Mouse (Mus musculus): ENCODE measurements around the gene Rapgefl1. TPM values are rescaled to one million over a fixed set of nuclear protein-coding genes. Genes with fewer than 3 reads are reported as not detected.
"Not testable (repeated sequence)": the region's sequence is repeated elsewhere in the genome, so short reads cannot be mapped to it uniquely, and the experiment has no call there.

Rapgefl1 gene
- polyA plus RNA-seq, 1 experiment from 2014 or later, result 5.8 TPM

GRCm38 (mm10) chr11:98826071-98826470 is 10.5 kb upstream of the Rapgefl1 start:
- not testable (repeated sequence) for H3K27ac ChIP-seq; H3K9me3 ChIP-seq; H3K4me2 ChIP-seq (replicated peaks); H3K27me3 ChIP-seq; ATAC-seq; H3K9ac ChIP-seq (replicated peaks); H3K4me3 ChIP-seq (replicated peaks); H3K4me1 ChIP-seq (replicated peaks)
- WGBS, result 94% methylated on average over 2 of the region's 2 CpGs
- H3K36me3 ChIP-seq, result peaks cover 94% of the 10 kb centered on the region

DNA sequence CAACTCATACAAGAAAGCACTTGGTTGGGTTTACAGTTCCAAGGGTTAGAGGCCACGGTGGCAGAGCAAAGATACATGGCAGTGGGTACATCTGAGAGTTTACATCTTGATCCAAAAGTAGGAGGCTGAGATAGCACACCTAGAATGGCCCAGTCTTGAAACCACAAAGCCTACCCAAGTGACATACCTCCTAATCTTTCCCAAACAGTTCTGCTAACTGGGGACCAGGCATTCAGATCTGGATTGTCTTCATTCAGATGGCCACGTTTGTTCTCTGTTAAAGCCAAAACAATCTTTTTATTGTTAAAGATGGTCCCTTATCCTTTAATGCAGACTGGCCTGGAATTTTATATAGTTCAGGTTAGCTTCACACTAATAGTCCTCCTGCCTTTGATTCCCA is 8.7 kb upstream of the Rapgefl1 start:
- WGBS, result 85% methylated on average over 2 of the region's 2 CpGs
- Histone ChIP-seq H3K27me3 (no peaks in the 10 kb centered on the region), H3K4me2 (replicated peaks) (no peak overlapping the region), H3K9me3 (no peaks in the 10 kb centered on the region), H3K36me3 (peaks cover 94% of the 10 kb centered on the region), H3K9ac (replicated peaks) (no peak overlapping the region), H3K4me3 (replicated peaks) (no peak overlapping the region), H3K4me1 (replicated peaks) (no peaks in the 10 kb centered on the region), H3K27ac (no peak overlapping the region)
- no peak for ATAC-seq

GRCm38 (mm10) chr11:98829091-98829775 is 7.4 kb upstream of the Rapgefl1 start:
- Histone ChIP-seq H3K27ac (no peak overlapping the region), H3K27me3 (no peaks in the 10 kb centered on the region), H3K4me2 (replicated peaks) (no peak overlapping the region), H3K36me3 (peaks cover 96% of the 10 kb centered on the region), H3K4me1 (replicated peaks) (peaks cover 5% of the 10 kb centered on the region), H3K4me3 (replicated peaks) (no peak overlapping the region), H3K9me3 (no peaks in the 10 kb centered on the region), H3K9ac (replicated peaks) (no peak overlapping the region)
- WGBS, result 72% methylated on average over 12 of the region's 12 CpGs
- no peak for ATAC-seq

- no peaks in the 10 kb centered on the region for H3K9me3 ChIP-seq
- no peak overlapping the region for H3K9ac ChIP-seq (replicated peaks)
- ATAC-seq, result no peak
- no peak overlapping the region for H3K27ac ChIP-seq
- no peak overlapping the region for H3K4me3 ChIP-seq (replicated peaks)
- H3K4me1 ChIP-seq (replicated peaks), result peaks cover 11% of the 10 kb centered on the region
- no peak overlapping the region for H3K4me2 ChIP-seq (replicated peaks)
- no peaks in the 10 kb centered on the region for H3K27me3 ChIP-seq
- H3K36me3 ChIP-seq, result peaks cover 96% of the 10 kb centered on the region
- 83% methylated on average over 4 of the region's 4 CpGs for WGBS
These were observed 6.7 kb upstream of the Rapgefl1 start for GRCm38 (mm10) chr11:98829875-98830274.

DNA sequence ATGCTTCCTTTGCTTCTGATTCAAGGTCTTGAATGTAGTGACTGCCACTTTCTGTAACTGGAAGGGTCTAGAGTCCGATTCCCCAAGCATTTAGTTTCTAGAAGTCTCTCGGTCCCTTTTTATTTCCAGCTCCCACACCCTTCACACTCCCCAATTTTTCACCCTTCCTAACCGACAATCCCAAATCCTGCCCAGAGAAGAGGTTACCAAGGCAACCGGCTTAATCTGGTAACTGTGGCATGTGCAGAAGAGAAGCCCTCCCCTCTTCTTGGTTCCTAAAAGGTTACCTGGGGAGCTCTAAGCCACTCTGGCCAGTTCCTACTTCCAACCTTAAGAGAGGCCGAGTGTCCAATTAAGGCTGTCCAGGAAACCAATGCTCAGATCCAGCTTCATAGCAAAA is 1.3 kb upstream of the Rapgefl1 start:
- Histone ChIP-seq H3K4me1 (replicated peaks) (peaks cover 56% of the 10 kb centered on the region), H3K9ac (replicated peaks) (no peak overlapping the region), H3K27ac (no peak overlapping the region), H3K9me3 (no peaks in the 10 kb centered on the region), H3K36me3 (peaks cover 46% of the 10 kb centered on the region), H3K27me3 (peaks cover 15% of the 10 kb centered on the region), H3K4me3 (replicated peaks) (no peak overlapping the region), H3K4me2 (replicated peaks) (no peak overlapping the region)
- ATAC-seq, result no peak
- WGBS, result 27% methylated on average over 5 of the region's 5 CpGs

DNA sequence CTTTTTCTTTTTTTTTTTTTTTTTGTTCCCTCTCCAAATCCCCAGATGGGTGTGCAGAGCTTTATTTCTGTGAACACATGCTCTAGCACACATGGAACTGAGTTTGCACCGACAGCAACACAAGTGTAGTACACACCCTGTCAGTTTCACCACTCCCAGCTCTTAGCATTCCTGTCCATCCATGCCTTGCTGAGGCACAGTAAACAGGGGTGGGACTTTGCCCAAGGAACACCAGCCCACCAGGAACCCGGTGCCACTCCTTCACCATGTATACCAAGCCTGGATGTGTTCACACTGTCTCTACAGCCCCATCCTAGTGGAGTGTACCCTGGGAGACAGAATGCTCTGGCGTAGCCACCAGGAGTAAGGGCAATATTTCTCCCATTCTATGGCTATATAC is 860 bp upstream of the Rapgefl1 start:
- Histone ChIP-seq H3K27me3 (peaks cover 15% of the 10 kb centered on the region), H3K4me3 (replicated peaks) (no peak overlapping the region), H3K4me1 (replicated peaks) (peaks cover 56% of the 10 kb centered on the region), H3K9me3 (no peaks in the 10 kb centered on the region), H3K4me2 (replicated peaks) (no peak overlapping the region), H3K9ac (replicated peaks) (no peak overlapping the region), H3K27ac (no peak overlapping the region), H3K36me3 (peaks cover 42% of the 10 kb centered on the region)
- 64% methylated on average over 3 of the region's 3 CpGs for WGBS
- 0 out of 2 replicates have a peak, but pooled peaks have one; percentile 2 for ATAC-seq

DNA sequence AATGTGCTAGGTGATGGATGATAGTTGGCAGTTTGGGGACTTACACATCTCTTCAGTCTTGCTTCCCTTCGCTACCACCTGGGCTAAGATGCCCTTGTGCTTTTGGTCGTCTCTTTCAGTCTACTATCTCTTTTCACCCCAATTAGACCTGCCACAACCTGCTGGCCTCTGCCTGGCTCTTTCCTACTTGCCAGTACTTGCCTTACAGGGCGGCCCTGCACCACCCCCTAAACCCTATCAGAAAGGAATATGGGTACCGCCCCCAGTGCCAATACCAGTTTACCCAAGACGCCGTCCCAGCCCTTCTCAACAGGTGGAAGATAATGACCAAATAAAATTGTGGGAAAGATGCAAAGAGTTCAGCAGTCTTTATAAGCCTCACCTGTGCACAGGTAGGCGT is 457 bp upstream of the Rapgefl1 start:
- Histone ChIP-seq H3K27me3 (peaks cover 15% of the 10 kb centered on the region), H3K4me2 (replicated peaks) (peak overlapping the region; percentile 97), H3K9me3 (no peaks in the 10 kb centered on the region), H3K27ac (no peak overlapping the region), H3K9ac (replicated peaks) (no peak overlapping the region), H3K4me1 (replicated peaks) (peaks cover 56% of the 10 kb centered on the region), H3K4me3 (replicated peaks) (peak overlapping the region; percentile 58), H3K36me3 (peaks cover 38% of the 10 kb centered on the region)
- peak; percentile 19; the same call in 1 of the 2 replicates for ATAC-seq
- WGBS, result 31% methylated on average over 7 of the region's 7 CpGs

DNA sequence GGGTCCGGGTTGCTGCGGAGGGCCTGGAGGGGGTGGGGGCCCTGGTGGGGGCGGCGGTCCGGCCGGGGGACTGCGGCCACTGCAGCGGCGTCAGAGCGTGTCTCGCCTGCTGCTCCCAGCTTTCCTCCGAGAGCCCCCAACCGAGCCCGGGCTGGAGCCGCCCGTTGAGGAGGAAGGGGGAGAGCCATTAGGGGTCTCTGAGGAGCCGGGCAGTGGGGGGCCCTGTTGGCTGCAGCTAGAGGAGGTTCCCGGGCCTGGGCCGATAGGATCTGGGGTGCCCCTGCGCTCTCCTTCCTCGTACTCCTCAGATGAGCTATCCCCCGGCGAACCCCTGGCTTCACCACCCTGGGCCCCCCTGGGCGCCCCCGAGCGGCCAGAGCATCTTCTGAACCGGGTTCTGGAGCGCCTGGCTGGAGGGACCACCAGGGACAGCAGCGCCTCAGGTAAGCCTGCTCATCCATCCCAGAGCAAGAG is 683 bp downstream of the Rapgefl1 start:
- H3K27ac ChIP-seq, result no peak overlapping the region
- WGBS, result 2% methylated on average over 18 of the region's 29 CpGs
- H3K36me3 ChIP-seq, result peaks cover 27% of the 10 kb centered on the region
- peaks cover 16% of the 10 kb centered on the region for H3K27me3 ChIP-seq
- no peaks in the 10 kb centered on the region for H3K9me3 ChIP-seq
- H3K4me3 ChIP-seq (replicated peaks), result peak overlapping the region; percentile 58
- peak; percentile 74 for ATAC-seq
- H3K4me1 ChIP-seq (replicated peaks), result peaks cover 56% of the 10 kb centered on the region
- peak overlapping the region; percentile 97 for H3K4me2 ChIP-seq (replicated peaks)
- H3K9ac ChIP-seq (replicated peaks), result peak overlapping the region; percentile 76

- peaks cover 20% of the 10 kb centered on the region for H3K36me3 ChIP-seq
- peaks cover 18% of the 10 kb centered on the region for H3K27me3 ChIP-seq
- WGBS, result 53% methylated on average over 11 of the region's 11 CpGs
- peaks cover 56% of the 10 kb centered on the region for H3K4me1 ChIP-seq (replicated peaks)
- no peak overlapping the region for H3K27ac ChIP-seq
- H3K4me3 ChIP-seq (replicated peaks), result peak overlapping the region; percentile 58
- ATAC-seq, result no peak
- H3K9me3 ChIP-seq, result no peaks in the 10 kb centered on the region
- peak overlapping the region; percentile 76 for H3K9ac ChIP-seq (replicated peaks)
- peak overlapping the region; percentile 97 for H3K4me2 ChIP-seq (replicated peaks)
These were observed 1.3 kb downstream of the Rapgefl1 start for GRCm38 (mm10) chr11:98837917-98838316.

DNA sequence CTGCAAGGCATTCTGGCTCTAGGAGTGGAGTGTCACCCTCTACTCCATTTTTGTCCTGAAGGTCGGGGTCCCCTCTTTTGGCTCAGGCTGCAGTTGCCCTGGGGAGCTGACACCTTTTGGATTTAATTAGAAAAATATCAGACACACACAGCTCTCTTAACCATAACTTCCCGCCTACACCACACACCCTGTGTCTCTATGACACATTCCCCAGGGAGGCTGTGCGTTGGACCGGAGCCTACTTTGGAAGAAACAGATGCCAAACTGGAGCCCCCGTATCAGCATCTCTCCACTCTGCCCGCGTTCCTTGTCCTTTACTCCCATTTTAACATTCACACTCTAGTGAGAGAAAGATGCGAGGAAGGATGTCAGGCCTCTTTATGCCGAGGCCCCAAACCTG is 1.9 kb downstream of the Rapgefl1 start:
- Histone ChIP-seq H3K9ac (replicated peaks) (no peak overlapping the region), H3K4me2 (replicated peaks) (peak overlapping the region; percentile 97; the same call in 1 of the 2 replicates), H3K9me3 (no peaks in the 10 kb centered on the region), H3K27ac (no peak overlapping the region), H3K4me3 (replicated peaks) (no peak overlapping the region), H3K4me1 (replicated peaks) (peaks cover 56% of the 10 kb centered on the region), H3K27me3 (peaks cover 18% of the 10 kb centered on the region), H3K36me3 (peaks cover 14% of the 10 kb centered on the region)
- 76% methylated on average over 9 of the region's 9 CpGs for WGBS
- no peak for ATAC-seq

GRCm38 (mm10) chr11:98839402-98839801 is 2.8 kb downstream of the Rapgefl1 start:
- peaks cover 49% of the 10 kb centered on the region for H3K4me1 ChIP-seq (replicated peaks)
- no peak overlapping the region for H3K4me2 ChIP-seq (replicated peaks)
- peaks cover 18% of the 10 kb centered on the region for H3K27me3 ChIP-seq
- 63% methylated on average over 6 of the region's 6 CpGs for WGBS
- H3K9ac ChIP-seq (replicated peaks), result no peak overlapping the region
- no peaks in the 10 kb centered on the region for H3K9me3 ChIP-seq
- no peak overlapping the region for H3K4me3 ChIP-seq (replicated peaks)
- ATAC-seq, result no peak
- H3K36me3 ChIP-seq, result peaks cover 5% of the 10 kb centered on the region
- no peak overlapping the region for H3K27ac ChIP-seq

DNA sequence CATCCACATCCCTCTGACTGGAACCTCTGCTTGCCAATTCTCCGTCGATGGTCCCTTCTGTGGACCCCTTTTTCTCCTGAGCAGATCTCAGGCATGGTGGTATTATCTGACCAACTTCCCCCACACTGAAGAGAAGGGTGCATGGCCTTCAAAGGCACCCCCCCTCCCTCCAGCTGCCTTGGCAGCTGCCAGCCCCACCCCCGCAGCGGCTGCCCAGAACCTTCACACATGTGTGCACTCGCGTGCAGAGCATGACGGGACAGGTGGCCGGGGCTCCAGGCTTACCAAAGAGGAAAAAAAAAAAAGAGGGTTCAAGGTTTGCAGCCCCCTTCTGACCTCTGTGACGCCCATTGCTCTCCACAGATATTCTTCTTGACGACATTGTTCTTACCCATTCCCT is 3.3 kb downstream of the Rapgefl1 start:
- Histone ChIP-seq H3K36me3 (0 out of 2 replicates have a peak, but pooled peaks cover under 1% of the 10 kb centered on the region), H3K4me1 (replicated peaks) (peaks cover 44% of the 10 kb centered on the region), H3K4me3 (replicated peaks) (no peak overlapping the region), H3K9ac (replicated peaks) (no peak overlapping the region), H3K27me3 (peaks cover 18% of the 10 kb centered on the region), H3K27ac (no peak overlapping the region), H3K9me3 (no peaks in the 10 kb centered on the region), H3K4me2 (replicated peaks) (no peak overlapping the region)
- 60% methylated on average over 10 of the region's 10 CpGs for WGBS
- ATAC-seq, result no peak
